Mouse (Mus musculus): ENCODE measurements around the gene Fam186a.
"Not testable (repeated sequence)": the region's sequence is repeated elsewhere in the genome, so short reads cannot be mapped to it uniquely, and the experiment has no call there.

Fam186a gene

DNA sequence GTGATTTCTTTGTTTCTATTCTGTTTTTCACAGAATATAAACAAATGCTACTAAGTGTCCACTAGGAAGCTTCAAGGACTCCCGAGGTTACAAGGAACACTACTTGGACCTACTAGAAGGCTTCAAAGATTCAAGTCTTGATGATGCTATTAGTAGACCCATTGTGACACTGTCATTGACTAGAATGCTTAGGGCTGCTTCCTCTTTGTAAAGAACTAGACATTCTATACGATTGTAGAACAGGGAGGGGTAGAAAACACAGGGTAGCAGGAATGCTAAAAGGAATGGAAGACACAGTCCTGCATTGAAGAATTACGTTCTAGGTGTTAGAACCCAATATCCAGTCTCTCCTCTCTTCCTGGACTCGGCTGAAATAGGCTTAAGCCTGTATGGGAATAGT lies at the start of gene Fam186a:
Gene Fam186a, minus strand, starts transcription at position 101 of the 400 bp plus-strand sequence.
- no peak for ATAC-seq (ENCODE audit: low TSS enrichment)

DNA sequence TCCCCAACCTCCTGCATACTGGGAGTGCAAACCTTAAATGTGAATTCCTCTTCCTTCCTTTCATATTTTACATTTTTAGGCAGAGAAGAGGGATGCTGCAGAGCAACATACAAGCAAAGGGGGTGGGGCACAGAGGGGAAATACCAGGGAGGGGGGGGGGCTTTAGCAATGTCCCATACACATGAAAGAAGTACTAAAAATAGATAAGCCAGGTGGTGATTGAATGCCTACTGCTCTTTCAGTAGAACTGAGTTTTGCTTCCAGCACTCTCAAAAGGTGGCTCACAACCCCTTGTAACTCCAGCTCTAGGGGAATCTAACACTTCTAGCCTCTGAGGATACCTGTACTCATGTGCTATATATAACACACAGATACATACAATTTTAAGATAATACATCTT lies 39.3 kb upstream of the Fam186a start:
- no peak for ATAC-seq (ENCODE audit: low TSS enrichment)

- no peak for ATAC-seq (ENCODE audit: low TSS enrichment)
These were observed 37.9 kb upstream of the Fam186a start for GRCm38 (mm10) chr15:100004677-100005273.

DNA sequence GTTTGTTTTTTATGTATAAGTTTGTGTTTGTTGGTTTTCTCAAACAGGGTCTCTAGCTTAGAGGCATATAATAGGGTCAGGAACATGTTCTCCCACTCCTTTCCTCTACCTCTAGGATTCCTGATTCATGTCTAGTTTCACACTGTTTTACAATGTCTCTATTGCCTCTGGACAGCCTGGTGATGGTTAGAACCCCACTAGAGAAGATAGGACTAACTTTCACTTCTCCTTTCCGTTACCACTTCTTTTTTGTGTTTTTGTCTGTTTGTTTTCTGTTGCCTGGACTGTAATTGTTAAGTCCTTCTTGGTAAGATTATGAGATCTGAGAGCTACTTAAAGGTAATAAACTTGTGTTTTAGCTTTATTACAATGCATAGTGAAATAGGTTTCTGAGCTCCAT lies 32.5 kb upstream of the Fam186a start:
- no peak for ATAC-seq (ENCODE audit: low TSS enrichment)

DNA sequence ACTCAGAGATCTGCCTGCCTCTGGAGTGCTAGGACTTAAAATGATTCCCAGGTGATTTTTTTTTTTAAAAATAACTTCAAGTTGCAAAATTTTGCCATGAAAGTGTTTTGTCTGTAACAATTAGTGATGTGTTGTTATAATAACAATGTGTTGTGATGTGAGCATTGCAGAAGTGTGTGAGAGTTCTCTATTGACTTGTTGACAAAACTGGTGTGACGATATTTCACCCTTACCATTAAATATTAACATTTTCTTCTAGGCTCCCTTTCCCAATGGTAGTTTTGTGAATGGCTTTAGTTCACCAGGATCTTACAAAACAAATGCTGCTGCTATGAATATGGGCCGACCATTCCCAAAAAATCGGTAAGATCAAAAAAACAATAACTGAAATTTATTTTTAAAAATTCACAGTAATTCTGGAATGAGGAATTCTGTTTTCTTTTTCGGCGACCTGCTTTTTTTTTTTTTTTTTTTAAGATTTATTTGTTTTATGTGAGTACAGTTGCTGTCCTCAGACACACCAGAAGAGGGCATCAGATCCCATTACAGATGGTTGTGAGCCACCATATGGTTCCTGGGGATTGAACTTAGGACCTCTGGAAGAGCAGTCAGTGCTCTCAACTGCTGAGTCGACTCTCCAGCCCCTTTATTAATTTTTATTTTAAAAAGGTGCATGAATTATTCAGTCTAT lies 30.4 kb upstream of the Fam186a start:
- no peak for ATAC-seq (ENCODE audit: low TSS enrichment)

- ATAC-seq (ENCODE audit: low TSS enrichment), result no peak
These were observed 26.2 kb upstream of the Fam186a start for GRCm38 (mm10) chr15:99993100-99993499.

GRCm38 (mm10) chr15:99979715-99980114 lies 12.9 kb upstream of the Fam186a start:
- ATAC-seq (ENCODE audit: low TSS enrichment), result no peak

DNA sequence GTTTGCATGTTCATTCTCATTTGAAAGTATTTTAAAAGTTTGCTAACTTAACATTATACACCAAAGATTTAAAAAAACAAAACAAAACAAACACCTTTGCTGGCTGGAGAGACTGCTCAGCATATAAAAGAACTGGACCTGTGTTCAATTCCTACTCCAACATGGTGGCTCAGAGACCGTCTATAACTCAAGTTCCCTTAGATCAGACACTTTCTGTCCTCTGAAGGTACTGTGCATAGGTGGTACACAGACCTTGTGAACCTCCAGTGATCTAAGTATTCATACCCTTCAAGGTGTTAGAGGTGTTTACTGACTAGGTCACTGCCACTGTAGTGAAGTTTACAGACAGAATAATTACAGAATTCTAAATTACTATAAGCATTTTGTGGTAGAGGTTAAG lies 12.4 kb upstream of the Fam186a start:
- ATAC-seq (ENCODE audit: low TSS enrichment), result no peak

DNA sequence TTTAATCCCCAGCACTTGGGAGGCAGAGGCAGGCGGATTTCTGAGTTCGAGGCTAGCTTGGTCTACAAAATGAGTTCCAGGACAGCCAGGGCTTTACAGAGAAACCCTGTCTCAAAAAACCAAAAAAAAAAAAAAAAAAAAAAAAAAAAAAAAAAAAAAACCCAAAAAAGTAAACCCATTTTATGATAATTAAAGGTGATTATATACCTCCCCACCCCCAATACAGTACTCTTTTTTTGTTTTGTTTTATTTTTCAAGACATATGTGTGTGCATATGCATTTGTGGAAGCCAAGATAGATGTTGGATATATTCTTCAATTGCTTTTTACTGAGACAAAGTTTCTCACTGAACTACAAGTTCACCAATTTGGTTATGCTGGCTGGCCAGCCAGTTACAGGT lies 9.3 kb upstream of the Fam186a start:
- ATAC-seq (ENCODE audit: low TSS enrichment), result not testable (repeated sequence)

- ATAC-seq (ENCODE audit: low TSS enrichment), result no peak
These were observed 7.8 kb upstream of the Fam186a start for GRCm38 (mm10) chr15:99974476-99975220.

- peak; percentile 75 for ATAC-seq (ENCODE audit: low TSS enrichment)
These were observed 6.4 kb upstream of the Fam186a start for GRCm38 (mm10) chr15:99972989-99973911.

- peak; percentile 99 for ATAC-seq (ENCODE audit: low TSS enrichment)
These were observed 5.6 kb upstream of the Fam186a start for GRCm38 (mm10) chr15:99972361-99972988.

- ATAC-seq (ENCODE audit: low TSS enrichment), result no peak
These were observed 3.7 kb upstream of the Fam186a start for GRCm38 (mm10) chr15:99970606-99971005.

DNA sequence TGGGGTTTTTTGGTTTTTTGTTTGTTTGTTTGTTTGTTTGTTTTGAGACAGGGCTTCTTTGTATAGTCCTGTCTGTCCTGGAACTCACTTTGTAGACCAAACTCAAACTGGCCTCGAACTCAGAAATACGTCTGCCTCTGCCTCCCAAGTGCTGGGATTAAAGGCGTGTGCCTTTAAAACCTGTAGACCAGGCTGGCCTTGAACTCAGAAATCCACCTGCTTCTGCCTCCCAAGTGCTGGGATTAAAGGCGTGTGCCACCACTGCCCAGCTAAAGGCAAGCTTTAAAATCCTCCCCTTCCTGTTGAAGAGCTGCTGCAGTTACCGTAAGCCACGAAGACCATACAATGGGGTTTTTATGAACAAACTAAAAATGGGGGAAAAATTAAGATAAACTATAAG lies 2.9 kb upstream of the Fam186a start, which contains the start of gene Larp4:
Gene Larp4, plus strand, starts transcription at position 301 of the 400 bp plus-strand sequence.
- not testable (repeated sequence) for ATAC-seq (ENCODE audit: low TSS enrichment)

DNA sequence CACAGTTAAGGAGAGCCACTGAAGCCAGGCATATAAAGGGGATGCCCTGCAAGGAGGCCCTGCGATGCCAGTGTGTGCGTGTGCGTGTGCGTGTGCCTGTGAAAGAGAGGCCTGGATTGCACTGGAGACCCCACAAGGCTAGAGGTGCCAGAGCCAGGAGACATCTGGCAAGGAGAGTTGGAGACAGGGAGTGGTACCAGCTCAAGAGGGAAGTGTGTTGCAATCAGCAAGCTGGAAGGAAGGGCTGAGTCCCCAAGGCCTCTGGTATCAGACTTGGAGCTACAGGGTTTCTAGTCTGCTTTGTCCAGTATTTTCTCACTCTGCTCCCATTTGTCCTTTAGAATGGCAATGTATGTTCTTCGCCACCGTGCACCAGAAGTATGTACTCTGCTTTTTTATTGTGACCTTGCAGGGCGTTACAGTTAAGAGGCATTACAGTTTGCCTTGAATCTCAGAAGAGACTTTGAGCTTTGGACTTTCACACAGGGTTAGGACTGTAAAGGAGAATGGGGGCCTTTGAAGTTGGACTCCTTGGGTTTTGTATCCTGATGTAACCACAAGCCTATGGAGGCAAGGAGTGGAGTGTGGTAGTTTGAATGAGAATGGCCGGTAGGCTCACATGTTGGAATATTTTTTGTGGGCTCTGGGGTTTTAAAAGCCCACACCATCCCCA lies 1.6 kb downstream of the Fam186a start:
- no peak for ATAC-seq (ENCODE audit: low TSS enrichment)

DNA sequence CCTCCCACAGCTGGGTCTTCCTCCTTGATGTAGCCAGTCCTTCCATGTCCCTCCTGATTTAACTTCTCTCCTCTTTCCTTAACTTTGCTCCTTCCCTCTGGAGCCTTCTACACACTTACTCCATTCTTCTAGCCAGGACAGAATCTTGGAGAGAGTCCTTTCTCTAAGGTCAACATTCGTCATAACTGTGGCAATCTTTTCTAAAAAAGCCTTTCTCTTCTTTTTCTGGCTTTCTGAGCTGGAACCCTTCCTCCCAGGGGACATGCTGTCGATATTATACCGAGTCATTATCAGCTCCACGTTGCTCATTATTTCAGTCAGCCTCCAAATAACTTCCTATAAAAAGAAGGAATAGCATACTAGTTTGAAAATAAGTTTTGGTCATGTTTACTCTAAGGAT lies 11.5 kb downstream of the Fam186a start:
- ATAC-seq (ENCODE audit: low TSS enrichment), result no peak

DNA sequence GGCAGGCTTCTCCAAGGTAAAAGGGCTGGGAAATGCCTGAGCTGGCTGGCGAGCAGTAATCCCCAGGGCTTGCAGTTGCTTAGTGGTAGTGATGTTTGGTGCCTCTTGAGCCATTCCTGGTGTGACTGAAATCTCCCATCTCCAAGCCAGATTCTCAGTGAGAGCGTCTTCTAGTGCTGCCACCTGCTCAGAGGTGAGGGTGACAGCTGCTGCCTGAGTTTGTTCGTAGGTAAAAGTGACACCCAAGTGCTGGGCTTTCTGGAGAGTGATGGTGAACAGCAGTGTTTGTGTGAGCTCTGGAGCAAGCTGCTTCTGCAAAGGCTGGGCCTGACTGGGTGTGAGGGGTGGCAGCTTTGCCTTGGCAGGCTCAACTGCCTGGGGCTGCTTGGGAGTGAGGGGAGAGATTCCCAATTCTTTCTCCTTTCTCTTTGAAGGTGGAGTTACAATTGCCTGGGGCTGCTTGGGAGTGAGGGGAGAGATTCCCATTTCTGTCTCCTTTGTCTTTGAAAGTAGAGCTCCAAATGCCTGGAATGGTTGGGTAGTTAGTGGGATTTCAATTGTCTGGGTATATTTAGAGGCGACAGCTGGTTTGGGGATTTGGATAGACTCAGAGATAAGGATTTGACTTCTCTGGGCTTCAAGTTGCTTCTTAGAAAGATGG lies 25.8 kb downstream of the Fam186a start:
- ATAC-seq (ENCODE audit: low TSS enrichment), result no peak

DNA sequence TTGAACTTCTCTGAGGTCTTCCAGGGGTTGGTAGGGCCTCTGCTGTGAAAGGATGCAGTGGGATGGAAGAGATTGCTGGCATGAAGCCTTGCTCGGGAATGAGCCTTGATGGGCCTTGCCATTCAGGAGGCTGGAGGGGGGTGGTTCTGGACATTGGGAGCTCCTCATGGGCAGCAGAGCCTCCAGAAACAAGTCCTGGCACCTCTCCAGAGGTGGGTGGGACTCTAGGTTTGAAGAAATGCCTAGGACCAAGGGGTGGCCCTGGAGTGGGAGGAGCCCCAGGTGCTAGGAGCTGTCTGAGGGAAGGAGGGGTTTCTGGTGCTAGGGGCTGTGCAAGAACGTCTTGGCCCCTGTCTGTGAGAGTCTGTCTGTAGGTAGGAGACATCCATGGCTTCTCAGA lies 26.4 kb downstream of the Fam186a start:
- ATAC-seq (ENCODE audit: low TSS enrichment), result no peak

DNA sequence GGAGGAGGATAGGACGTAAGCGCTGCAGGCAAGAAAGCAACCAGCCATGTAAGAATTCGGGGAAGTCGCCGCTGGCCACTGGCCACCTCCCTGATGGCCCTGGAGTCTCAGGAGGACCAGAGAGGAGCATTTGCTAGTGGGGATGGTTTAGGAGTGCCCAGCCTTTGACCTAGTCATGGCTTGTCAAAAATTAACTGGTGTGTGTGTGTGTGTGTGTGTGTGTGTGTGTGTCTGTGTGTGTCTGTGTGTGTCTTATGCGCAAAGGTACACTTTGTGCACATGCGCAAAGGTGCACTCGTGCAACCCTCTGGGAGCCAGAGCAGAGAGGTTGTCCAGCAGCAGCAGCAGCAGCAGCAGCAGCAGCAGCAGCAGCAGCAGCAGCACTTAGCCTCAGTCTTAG lies 29.0 kb downstream of the Fam186a start:
- no peak for ATAC-seq (ENCODE audit: low TSS enrichment)

DNA sequence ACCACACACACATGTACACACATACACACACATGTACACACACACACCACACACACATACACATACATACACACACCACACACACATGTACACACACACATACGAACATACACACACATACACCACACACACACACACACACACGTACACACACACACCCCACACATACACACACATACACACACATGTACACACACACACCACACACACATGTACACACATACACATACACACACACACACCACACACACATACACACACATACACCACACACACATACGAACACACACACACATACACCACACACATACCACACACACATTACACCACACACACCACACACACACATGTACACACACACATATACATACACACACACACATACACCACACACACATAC lies 30.2 kb downstream of the Fam186a start:
- no peak for ATAC-seq (ENCODE audit: low TSS enrichment)
